Mouse (Mus musculus) megakaryocyte-erythroid progenitor cell, adult 5-6 weeks (primary cell): Measurements from ENCODE around the gene Otulinl. TPM values are rescaled to one million over a fixed set of nuclear protein-coding genes. Genes with fewer than 3 reads are reported as not detected.
"Not testable (repeated sequence)": the region's sequence is repeated elsewhere in the genome, so short reads cannot be mapped to it uniquely, and the experiment has no call there.

Source experiments
- ATAC-seq: replicated peaks from 2 replicates; pipeline ENCODE4 v1.8.0; 2016; ENCODE audit warnings: mild to moderate bottlenecking, inconsistent platforms; ENCODE audit not compliant: severe bottlenecking, poor library complexity, low FRiP score, low TSS enrichment
- total RNA-seq, 2 experiments: library from RNA; stranded (forward) in 1 of 2; stranded (reverse) in 1 of 2; fragments of 200-1000, 215-1000 nt in 1 of 2; fragments of >200 nt in 1 of 2; fragmentation: Nextera tagmentation in 1 of 2; gene quantifications; 2 replicates each; pipeline ENCODE4 v1.2.3; 2014 to 2017

Otulinl gene
- total RNA-seq (2014; fragmentation: Nextera tagmentation) = 6.9 and 12.7 TPM in 2 replicates
- 3.6 and 4.0 TPM in 2 replicates for total RNA-seq (2017)

DNA sequence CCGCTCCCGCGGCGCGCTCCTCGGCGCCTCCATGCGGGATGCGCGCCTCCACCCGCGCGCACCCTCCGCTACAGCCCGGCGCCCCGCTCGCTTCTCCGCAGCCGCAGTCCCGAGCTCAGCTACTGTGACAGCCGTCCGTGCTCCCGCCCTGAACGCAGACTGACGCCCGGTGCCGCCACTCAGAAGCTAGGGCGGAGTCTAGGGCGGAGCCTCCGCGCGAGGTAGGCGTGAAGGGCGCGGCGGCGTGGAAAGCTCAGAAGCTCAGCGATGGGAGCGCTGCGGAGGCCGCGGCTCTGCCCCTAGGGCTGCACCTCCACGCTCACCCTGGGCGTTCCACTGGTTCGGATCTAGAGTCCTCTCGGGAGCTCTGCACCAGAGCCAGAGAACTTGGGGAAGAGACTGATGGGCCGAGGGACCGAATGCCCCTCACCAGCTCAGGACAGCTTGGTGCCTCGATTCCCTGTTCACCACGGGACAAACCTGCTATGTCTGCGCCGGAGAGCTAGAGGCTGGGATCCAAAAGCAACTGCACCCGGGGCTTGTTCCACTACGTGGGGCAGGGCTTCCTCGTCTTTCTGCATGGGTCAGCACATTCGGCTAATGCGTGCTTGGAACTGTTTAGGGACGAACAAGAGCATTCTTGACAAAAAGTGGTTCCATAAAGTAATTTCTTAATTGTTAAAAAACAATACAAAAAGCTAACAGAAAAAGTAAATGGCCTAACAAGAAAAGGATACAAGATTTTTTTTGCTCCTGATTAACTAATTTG, at the start of gene Otulinl:
Gene Otulinl (minus strand): TSS at position 161 of the 769 bp plus-strand sequence.
- ATAC-seq = peak; percentile 100

DNA sequence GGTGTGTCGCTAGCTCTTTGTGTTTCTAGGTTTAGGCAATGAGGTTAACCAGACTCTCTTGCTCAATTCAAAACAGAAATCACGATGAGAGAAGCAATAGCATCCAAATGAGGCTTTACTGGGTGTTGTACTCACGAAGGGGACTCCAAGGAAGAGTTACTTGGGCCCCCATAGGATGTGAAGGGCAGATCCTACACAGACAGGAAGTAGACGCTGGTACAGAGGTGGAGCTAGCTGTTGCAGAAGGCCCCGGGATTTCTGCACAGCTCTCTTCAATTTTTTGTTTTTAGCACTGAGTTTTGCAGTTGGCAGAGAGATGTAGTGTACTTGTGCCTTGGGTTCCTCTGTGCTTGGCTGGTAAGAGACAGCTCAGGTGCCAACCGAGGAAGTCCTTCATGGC, 44.8 kb upstream of the Otulinl start:
- ATAC-seq = no peak

DNA sequence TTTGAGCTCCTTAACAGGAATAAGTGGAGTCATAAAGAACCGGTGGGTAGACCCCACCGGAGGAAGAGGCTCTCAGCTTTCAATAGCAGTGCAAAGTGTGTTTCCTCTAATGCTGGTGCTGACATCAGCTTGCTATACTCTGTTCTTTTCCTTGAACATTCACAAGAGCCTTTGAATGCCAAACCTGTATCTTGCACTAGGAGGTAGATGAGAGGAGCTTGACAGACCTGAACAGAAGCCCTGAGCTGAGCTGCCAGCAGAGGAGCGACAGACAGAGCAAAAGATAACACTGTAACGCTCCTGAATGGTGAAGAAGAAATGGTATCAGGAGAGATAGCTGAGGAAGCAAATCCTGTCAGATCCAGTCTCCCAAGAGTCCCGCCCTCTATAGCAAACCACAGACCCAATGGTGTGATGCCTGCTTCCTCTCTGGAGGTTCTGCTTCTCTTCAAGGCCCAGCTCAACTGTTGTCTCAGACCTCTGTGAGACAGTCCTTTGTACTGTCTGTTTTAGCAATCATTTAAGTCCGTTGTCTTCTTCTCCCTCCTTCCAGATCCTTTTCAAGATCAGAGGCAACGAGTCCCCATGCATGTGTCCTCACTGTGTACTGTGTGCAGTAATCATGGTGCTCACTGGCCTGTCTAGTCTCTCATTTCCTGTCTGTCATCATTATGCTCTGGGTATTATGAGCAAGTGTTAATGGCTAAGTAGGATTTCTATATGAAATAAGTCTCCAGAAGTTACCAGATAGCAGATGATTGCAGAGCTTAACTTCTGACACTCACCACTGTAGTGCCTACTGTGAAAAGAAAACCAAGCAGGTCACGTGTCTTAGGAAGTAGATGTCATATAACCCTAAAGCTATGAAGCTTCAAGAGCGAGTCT, 43.7 kb upstream of the Otulinl start:
- ATAC-seq = peak; percentile 83

DNA sequence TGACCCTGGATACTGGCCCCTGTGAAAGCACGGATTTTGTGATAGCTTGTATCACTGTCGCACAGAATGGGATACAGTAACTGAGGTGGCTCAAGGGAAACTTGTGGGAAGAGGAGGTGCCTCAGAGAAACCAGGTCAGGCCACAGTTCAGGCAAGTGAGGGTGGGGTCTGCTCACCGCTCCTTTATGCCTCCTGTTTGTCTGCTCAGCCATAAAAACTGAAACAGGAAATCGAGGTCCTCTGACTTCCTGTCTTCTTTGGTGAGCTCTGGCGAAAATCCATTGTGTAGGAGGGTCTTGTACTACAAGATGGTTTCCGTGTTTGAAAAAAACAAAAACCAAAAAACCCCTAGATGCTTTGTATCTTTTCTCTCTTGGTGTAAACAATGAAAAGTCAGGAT, 42.9 kb upstream of the Otulinl start:
- peak; percentile 33; the same call in 1 of the 2 replicates for ATAC-seq

DNA sequence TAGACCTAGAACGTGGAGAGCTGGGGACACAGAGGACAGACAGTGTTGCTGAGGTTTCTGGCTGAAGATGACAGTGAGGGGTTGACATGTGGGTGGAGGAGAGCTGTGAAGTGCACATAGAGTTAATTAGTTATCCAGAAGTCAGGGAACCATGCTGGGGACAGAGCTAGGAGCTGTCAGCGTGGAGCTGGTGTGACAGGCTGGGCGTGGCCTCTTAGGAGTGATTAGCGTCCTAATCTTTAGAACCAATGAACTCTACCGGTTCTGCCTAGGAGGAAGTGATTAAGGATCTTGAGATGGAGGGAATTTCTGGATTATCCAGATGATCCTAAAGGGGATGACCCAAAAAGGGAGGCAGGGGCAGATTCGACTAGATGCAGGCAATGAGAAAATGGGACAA, 42.4 kb upstream of the Otulinl start:
- ATAC-seq = peak; percentile 58

DNA sequence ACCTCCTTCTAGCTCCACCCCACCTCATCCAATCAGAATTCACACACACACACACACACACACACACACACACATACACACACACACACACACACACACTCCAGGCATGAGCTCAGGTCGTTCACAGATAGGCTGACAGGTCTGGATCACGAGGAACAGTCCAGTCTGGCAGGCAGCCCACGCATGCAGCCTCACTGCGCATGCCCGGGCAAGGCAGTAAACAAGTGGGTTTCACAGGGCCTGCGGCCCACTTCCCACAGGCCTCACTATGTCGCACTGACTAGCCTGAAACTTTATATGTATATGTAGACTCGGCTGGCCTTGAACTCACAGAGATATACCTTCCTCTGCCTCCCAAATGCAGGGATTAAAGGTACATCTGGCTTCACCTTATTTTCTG, 38.9 kb upstream of the Otulinl start:
- not testable (repeated sequence) for ATAC-seq

DNA sequence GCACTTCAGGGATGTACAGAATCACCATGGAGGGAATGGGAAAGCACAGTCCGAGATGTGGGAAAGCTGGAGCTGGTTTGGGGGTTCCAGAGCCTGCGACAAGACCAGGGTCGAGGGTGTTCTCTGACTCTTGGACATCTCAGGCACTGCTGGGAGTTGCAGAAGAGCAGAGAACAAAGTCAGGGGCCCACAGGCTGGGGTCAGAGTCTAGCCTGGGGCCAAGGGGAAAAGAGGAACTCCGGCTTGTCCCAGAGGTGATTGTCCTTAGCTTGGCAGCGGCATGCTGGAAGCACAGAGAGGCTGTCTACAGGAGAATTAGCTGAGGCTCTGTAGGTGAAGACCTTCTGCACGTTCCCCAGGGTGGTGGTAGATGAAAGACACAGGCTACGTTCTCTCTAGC, 37.3 kb upstream of the Otulinl start:
- ATAC-seq = no peak

DNA sequence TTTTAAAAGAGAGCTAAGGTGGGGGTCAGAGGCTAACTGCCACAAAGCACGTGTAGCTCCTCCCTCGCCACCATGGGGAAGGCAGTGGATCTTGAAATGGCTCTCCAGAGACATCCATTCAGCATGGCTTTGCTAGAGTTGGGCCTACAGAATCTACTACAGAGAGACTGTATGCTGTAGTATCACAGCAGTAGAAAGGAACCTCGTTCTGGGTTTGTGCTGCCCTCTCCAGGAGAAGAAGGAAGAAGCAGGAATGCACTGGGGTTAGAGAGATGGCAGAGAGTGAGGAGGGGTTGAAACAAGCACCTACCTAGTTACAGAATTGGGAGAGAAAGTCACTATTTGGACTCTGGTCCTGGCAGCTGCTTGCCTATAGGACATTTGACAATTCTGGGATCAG, 34.0 kb upstream of the Otulinl start:
- ATAC-seq = peak; percentile 80; the same call in 1 of the 2 replicates

DNA sequence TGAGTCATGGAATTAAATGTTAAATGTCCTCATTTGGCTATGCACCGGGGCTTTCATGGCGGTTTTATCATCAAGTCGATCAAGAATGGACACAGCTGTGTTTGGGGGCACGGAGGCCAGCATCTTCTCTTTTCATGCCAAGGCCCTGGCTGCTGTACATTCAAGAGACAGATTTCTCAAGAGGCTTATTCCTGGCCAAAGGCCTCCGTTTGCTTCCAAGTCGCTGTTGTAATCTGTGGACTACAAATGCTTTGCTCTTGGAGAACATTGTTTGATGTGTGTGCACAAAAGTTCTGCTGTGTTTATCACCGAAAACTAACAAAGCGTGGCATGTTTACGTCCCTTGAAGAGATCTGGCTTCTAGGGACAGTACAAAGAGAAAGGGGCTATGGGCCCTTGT, 29.3 kb upstream of the Otulinl start:
- no peak for ATAC-seq

DNA sequence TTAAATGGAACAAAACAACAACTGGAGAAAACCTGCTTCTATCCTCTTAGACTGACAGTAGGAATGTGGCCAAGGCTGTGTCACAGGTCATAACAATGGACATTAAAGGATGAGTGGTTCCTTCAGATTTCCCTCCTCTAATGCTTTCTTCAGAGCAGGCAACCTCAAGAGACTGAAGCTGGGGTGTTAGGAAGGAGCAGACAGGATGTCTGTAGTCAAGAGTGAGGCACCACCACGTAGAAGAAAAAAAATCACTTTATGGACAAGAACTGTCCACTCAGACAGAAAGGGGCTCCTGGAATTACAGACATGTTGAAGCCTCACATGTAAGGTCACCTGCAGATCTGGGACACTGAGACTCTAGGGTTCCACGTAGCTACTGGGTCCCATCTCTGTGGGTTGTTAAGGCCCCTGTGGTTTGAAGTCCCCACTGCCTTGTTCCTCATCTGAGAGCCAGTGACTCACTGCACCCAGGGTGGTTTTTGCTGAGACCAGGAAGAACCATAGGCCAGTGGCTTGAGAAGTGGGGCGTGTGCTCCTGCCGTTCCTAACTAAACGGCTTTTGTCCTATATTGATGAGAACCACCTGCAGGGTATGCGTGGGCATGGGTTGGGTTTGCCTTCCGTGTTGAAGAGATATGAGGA, 27.7 kb upstream of the Otulinl start:
- 0 out of 2 replicates have a peak, but pooled peaks have one; percentile 41 for ATAC-seq

DNA sequence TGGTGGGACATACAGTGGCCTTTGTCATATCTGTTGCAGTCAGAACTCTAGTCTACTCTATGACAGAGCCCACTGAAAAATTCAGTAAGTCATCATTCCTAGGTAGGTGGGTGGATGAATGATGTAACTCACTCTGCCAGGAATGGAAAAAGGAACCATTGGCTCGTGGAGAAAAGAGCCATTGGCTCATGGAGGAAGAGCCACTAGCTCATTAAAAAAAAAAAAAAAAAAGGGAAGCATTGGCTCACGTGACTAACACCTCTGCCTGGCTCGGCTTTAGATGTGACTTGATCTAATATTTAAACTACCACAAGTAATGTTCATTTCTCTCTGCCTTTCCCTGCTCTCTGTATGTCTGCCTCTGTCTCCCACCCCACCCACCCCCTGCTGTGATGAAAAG, 27.1 kb upstream of the Otulinl start:
- no peak for ATAC-seq

DNA sequence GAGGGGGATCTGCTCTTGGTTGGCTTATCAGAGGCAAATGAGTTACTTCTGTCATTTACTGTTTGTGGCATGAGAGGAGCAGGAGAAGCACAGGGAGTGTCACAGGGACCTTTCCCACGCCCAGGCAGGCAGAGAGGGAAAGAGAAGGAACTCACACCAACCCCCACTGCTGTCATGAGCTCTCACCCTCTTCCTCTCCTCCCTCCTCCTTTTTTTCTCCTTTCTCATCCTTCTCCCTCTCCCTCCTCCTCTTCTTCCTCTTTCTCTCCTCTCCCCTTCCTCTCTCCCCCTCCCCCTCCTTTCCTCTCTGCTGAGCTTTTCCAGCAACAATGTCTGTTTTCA, 21.6 kb upstream of the Otulinl start:
- no peak for ATAC-seq

DNA sequence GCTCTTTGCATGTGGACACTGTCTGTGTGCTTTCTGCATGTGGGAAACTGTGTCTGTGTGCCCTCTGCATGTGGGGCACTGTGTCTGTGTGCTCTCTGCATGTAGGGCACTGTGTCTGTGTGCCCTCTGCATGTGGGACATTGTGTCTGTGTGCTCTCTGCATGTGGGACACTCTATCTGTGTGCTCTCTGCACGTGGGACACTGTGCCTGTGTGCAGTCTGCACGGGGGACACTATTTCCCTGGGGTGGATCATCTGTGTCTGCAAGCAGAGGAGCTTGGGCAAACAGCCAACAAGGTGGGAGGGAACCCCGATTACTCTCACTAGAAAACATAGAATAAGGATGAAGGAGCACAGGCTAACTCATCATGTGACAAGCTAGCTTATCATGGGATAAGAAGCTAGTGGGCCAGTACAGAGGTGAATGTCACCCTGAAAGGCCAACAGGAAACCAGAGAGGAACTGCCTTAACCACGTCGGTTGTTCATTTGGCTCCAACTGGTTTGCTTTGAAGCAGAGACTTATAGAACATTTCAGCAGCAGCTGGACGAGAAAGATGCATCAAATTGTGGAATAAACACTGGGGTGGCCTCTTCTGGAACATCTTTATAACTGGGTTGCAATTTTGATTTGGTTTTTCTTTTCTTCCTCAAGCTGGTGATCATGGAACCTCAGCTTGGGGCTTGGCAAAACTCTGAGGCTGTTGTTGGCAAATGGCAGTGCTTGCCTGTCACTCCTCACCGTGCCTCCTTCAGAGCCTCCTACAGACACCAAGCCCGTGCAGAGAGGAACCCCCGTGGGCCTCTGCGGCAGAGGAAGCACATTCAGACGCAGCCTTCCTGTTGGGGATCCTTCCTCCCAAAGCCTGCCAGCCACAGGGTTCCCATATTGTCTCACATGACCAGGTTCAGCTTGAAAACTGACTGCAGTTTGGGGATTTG, 20.9 kb upstream of the Otulinl start:
- ATAC-seq = peak; percentile 52; the same call in 1 of the 2 replicates

DNA sequence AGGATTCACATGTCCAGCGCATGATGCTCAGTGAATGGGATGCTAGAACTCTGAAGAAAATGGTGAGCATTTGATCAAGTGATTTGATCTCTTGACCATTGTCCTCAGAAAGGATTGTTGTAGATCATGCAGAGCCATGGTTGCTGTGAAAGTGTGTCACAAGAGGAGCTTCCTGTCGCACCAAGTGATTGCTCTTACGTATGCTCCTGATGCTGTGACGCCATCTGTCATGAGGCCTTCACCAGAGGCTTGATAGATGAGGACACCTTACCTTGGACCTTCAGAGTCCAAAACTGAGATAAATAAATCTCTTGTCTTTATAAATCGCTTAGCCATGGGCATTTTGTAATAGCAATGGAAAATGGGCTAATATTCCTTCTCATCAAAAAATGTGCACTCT, 16.3 kb upstream of the Otulinl start:
- ATAC-seq = no peak

DNA sequence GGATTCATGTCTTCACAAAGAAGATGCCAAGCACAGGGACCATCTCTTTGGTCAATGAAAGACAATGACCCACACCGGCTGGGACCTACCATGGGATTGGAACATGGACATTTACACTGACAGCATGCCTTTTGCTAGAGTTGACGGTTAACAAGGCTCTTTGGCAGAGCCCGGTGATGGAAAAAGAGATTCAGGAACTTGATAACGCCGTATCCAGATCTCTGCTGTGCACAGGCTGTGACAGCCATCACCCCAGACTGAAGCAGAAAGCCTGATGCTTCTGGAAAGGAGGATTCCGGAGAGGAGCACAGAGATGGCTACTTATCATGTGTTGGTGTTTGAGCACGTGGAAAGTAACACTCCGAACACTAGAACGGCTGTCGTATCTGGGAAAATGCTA, 11.9 kb upstream of the Otulinl start:
- ATAC-seq = no peak

DNA sequence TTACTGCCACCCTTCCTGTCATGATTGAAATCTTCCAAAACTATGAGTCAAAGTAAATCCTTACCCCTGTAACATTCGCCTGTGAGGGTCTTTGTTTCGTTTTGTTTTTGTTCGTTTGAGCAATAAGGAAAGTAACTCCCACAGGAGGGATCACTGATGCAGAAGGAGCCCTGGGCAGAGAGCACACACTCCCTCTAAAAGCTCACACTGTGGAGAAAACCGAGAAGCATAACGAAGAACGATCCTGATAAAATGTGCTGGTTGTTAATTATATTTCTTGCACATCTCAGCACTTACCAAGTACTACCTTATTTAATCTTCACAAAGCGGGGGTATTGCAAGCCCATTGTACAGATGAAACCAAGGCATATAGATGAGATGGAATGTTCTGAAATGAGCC, 10.8 kb upstream of the Otulinl start:
- ATAC-seq = no peak

DNA sequence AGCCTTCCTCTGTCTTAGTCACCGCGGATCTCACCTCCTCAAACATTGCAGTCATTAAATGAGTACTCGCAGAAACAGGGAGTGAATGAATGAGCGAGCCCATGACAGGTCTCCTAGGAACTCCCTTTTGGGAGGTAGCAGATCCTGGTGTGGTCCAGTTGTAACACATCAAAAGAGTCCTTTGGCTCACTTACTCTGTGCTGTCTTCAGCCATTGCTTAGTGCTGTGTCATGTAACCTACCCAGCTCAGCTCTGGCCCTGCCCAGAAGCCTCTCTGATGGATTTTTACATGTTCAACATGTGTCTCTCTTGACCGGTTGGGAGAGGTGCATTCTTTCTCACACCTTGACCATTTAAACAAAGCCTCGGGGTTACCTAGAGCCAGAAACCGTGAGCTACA, 9.8 kb upstream of the Otulinl start:
- no peak for ATAC-seq

DNA sequence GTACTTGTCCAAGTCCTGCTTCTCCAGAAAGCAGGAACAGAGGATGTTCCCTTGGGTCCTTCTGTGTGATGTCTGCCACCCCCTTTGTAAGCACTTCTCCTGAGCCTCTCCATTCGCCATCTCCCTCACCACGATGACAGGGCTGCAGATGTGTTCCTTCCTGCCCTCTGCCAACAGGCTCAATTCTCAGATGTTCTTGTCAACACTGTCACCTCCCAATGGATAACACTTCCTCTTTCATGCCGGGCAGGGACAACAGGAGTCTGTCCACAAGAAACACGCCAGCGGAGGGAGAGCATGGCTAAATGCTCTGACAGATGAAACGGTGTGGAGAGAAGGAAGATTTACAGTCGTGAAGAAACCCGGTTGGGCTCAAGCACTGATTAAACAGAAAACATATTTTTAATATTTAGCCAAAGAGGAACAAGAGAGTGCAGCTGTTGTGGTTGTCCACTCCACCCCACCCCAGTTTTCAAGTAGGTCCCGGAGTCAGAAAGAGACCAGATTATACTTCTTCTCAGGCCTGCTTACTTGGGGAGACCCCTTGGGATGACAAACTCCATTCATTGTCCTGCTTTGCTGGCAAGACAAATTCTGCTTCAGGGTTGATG, 6.8 kb upstream of the Otulinl start:
- no peak for ATAC-seq

DNA sequence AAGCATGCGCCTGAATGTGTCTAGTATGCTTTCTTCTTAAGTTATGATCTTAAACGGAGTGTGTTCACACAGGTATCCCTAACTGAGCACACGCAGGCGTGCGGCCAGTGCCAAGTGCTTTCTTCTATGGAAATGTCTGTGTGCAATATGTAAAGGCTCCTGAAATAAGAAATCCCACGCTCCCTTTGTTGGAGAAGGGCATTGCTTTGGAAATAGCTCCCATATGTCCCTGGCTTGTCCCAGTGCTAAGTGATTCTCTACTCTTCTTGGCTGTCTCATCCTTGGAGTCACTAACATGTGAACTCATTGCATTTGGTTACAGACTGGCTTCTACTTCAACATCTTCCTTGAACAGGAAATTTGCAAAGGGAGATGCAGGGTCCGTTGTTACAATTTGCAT, 3.4 kb upstream of the Otulinl start:
- no peak for ATAC-seq
